Mouse (Mus musculus): ENCODE results near the gene Gm20532. TPM values are rescaled to one million over a fixed set of nuclear protein-coding genes. Genes with fewer than 3 reads are reported as not detected.

The Gm20532 gene
- polyA plus RNA-seq, 1 experiment from 2014 or later = not detected

GRCm38 (mm10) chr2:26579714-26580113 lies 6.7 kb upstream of the Gm20532 start, which contains the start of gene Egfl7:
Gene Egfl7, plus strand, starts transcription at chr2:26580014.
- WGBS = 83% methylated on average over 1 of the region's 1 CpGs
- Histone ChIP-seq H3K36me3 (ENCODE audit: insufficient read depth) (no peaks in the 10 kb centered on the region), H3K27me3 (ENCODE audit: insufficient read depth, low read length) (no peaks in the 10 kb centered on the region), H3K9ac (no peak within 1 kb of the TSS; the same call in 1 of the 2 replicates), H3K4me1 (ENCODE audit: insufficient read depth) (peaks cover 11% of the 10 kb centered on the region), H3K4me3 (ENCODE audit: low read depth, low read length) (no peak within 1 kb of the TSS), H3K4me2 (peak within 1 kb of the TSS; percentile 37), H3K9me3 (ENCODE audit: low read depth, low read length) (no peaks in the 10 kb centered on the region), H3K27ac (ENCODE audit: low read depth) (peak within 1 kb of the TSS; percentile 76)
- TF ChIP-seq CTCF (IDR thresholded peaks at IDR 0.05; ENCODE audit: low read depth) = no peak
- ATAC-seq (ENCODE audit: insufficient read depth) (no peak), DNase-seq (no peak)

GRCm38 (mm10) chr2:26580751-26581150 lies 5.7 kb upstream of the Gm20532 start:
- H3K4me2 ChIP-seq = peak overlapping the region; percentile 37
- H3K4me3 ChIP-seq (ENCODE audit: low read depth, low read length) = no peak overlapping the region
- DNase-seq (no peak), ATAC-seq (ENCODE audit: insufficient read depth) (no peak)
- no peak for TF ChIP-seq CTCF (IDR thresholded peaks at IDR 0.05; ENCODE audit: low read depth)
- H3K9ac ChIP-seq = peak overlapping the region; percentile 9; the same call in 1 of the 2 replicates
- no peaks in the 10 kb centered on the region for H3K27me3 ChIP-seq (ENCODE audit: insufficient read depth, low read length)
- H3K27ac ChIP-seq (ENCODE audit: low read depth) = peak overlapping the region; percentile 44; the same call in 1 of the 2 replicates
- 75% methylated on average over 5 of the region's 5 CpGs for WGBS
- H3K9me3 ChIP-seq (ENCODE audit: low read depth, low read length) = no peaks in the 10 kb centered on the region
- no peaks in the 10 kb centered on the region for H3K36me3 ChIP-seq (ENCODE audit: insufficient read depth)
- H3K4me1 ChIP-seq (ENCODE audit: insufficient read depth) = 0 out of 2 replicates have a peak, but pooled peaks cover 3% of the 10 kb centered on the region

- ATAC-seq (ENCODE audit: insufficient read depth) (no peak), DNase-seq (no peak)
- WGBS = 40% methylated on average over 2 of the region's 2 CpGs
- H3K36me3 ChIP-seq (ENCODE audit: insufficient read depth) = 0 out of 2 replicates have a peak, but pooled peaks cover 2% of the 10 kb centered on the region
- peak overlapping the region; percentile 22; the same call in 1 of the 2 replicates for H3K27ac ChIP-seq (ENCODE audit: low read depth)
- no peak for TF ChIP-seq CTCF (IDR thresholded peaks at IDR 0.05; ENCODE audit: low read depth)
- no peak overlapping the region for H3K4me3 ChIP-seq (ENCODE audit: low read depth, low read length)
- no peaks in the 10 kb centered on the region for H3K4me1 ChIP-seq (ENCODE audit: insufficient read depth)
- no peaks in the 10 kb centered on the region for H3K27me3 ChIP-seq (ENCODE audit: insufficient read depth, low read length)
- peak overlapping the region; percentile 37 for H3K4me2 ChIP-seq
- H3K9me3 ChIP-seq (ENCODE audit: low read depth, low read length) = no peaks in the 10 kb centered on the region
- H3K9ac ChIP-seq = no peak overlapping the region
Observed at GRCm38 (mm10) chr2:26582203-26582602, 4.2 kb upstream of the Gm20532 start.

GRCm38 (mm10) chr2:26582741-26583140 lies 3.7 kb upstream of the Gm20532 start:
- ATAC-seq (ENCODE audit: insufficient read depth) = no peak
- no peak for TF ChIP-seq CTCF (IDR thresholded peaks at IDR 0.05; ENCODE audit: low read depth)
- no peaks in the 10 kb centered on the region for H3K4me1 ChIP-seq (ENCODE audit: insufficient read depth)
- H3K4me2 ChIP-seq = peak overlapping the region; percentile 27
- H3K9ac ChIP-seq = no peak overlapping the region
- H3K27ac ChIP-seq (ENCODE audit: low read depth) = peak overlapping the region; percentile 22
- H3K36me3 ChIP-seq (ENCODE audit: insufficient read depth) = 0 out of 2 replicates have a peak, but pooled peaks cover 4% of the 10 kb centered on the region
- WGBS = 66% methylated on average over 7 of the region's 7 CpGs
- H3K27me3 ChIP-seq (ENCODE audit: insufficient read depth, low read length) = no peaks in the 10 kb centered on the region
- peak; percentile 54 for DNase-seq
- H3K4me3 ChIP-seq (ENCODE audit: low read depth, low read length) = no peak overlapping the region
- H3K9me3 ChIP-seq (ENCODE audit: low read depth, low read length) = no peaks in the 10 kb centered on the region

GRCm38 (mm10) chr2:26583640-26584039 lies 2.8 kb upstream of the Gm20532 start:
- peak; percentile 70 for DNase-seq

GRCm38 (mm10) chr2:26585713-26586112 lies 726 bp upstream of the Gm20532 start:
- Histone ChIP-seq H3K4me1 (ENCODE audit: insufficient read depth) (no peaks in the 10 kb centered on the region), H3K4me3 (ENCODE audit: low read depth, low read length) (peak overlapping the region; percentile 65), H3K27me3 (ENCODE audit: insufficient read depth, low read length) (no peaks in the 10 kb centered on the region), H3K4me2 (no peak overlapping the region), H3K9ac (peak overlapping the region; percentile 74), H3K36me3 (ENCODE audit: insufficient read depth) (peaks cover 11% of the 10 kb centered on the region; the same call in 1 of the 2 replicates), H3K9me3 (ENCODE audit: low read depth, low read length) (no peaks in the 10 kb centered on the region), H3K27ac (ENCODE audit: low read depth) (peak overlapping the region; percentile 93)
- TF ChIP-seq CTCF (IDR thresholded peaks at IDR 0.05; ENCODE audit: low read depth) = peak; percentile 5; the same call in 1 of the 2 replicates
- 40% methylated on average over 6 of the region's 6 CpGs for WGBS
- DNase-seq (peak; percentile 55), ATAC-seq (ENCODE audit: insufficient read depth) (no peak)

More at GRCm38 (mm10) chr2:26583640-26584039, 2.8 kb upstream of the Gm20532 start:
- WGBS = 19% methylated on average over 11 of the region's 11 CpGs
- H3K9me3 ChIP-seq (ENCODE audit: low read depth, low read length) = no peaks in the 10 kb centered on the region
- H3K4me3 ChIP-seq (ENCODE audit: low read depth, low read length) = peak overlapping the region; percentile 65
- 0 out of 2 replicates have a peak, but pooled peaks cover 4% of the 10 kb centered on the region for H3K36me3 ChIP-seq (ENCODE audit: insufficient read depth)
- peak overlapping the region; percentile 93 for H3K27ac ChIP-seq (ENCODE audit: low read depth)
- no peak for TF ChIP-seq CTCF (IDR thresholded peaks at IDR 0.05; ENCODE audit: low read depth)
- no peaks in the 10 kb centered on the region for H3K4me1 ChIP-seq (ENCODE audit: insufficient read depth)
- no peak for ATAC-seq (ENCODE audit: insufficient read depth)
- H3K4me2 ChIP-seq = peak overlapping the region; percentile 27
- H3K27me3 ChIP-seq (ENCODE audit: insufficient read depth, low read length) = no peaks in the 10 kb centered on the region
- H3K9ac ChIP-seq = peak overlapping the region; percentile 74

- H3K36me3 ChIP-seq (ENCODE audit: insufficient read depth) = peaks cover 15% of the 10 kb centered on the region
- ATAC-seq (ENCODE audit: insufficient read depth) (peak; percentile 48), DNase-seq (no peak)
- no peaks in the 10 kb centered on the region for H3K27me3 ChIP-seq (ENCODE audit: insufficient read depth, low read length)
- H3K9ac ChIP-seq = peak overlapping the region; percentile 74
- 3% methylated on average over 11 of the region's 11 CpGs for WGBS
- no peak; the same call in 1 of the 2 replicates for TF ChIP-seq CTCF (IDR thresholded peaks at IDR 0.05; ENCODE audit: low read depth)
- H3K4me1 ChIP-seq (ENCODE audit: insufficient read depth) = no peaks in the 10 kb centered on the region
- H3K4me2 ChIP-seq = peak overlapping the region; percentile 80
- H3K27ac ChIP-seq (ENCODE audit: low read depth) = peak overlapping the region; percentile 93
- H3K4me3 ChIP-seq (ENCODE audit: low read depth, low read length) = peak overlapping the region; percentile 65
- H3K9me3 ChIP-seq (ENCODE audit: low read depth, low read length) = no peaks in the 10 kb centered on the region
Observed at GRCm38 (mm10) chr2:26587044-26587405, 586 bp downstream of the Gm20532 start.

Measured in lung, embryonic 14.5 days (tissue).